ENCODE assay signal across 7 mouse cellular contexts in the genomic region with DNA sequence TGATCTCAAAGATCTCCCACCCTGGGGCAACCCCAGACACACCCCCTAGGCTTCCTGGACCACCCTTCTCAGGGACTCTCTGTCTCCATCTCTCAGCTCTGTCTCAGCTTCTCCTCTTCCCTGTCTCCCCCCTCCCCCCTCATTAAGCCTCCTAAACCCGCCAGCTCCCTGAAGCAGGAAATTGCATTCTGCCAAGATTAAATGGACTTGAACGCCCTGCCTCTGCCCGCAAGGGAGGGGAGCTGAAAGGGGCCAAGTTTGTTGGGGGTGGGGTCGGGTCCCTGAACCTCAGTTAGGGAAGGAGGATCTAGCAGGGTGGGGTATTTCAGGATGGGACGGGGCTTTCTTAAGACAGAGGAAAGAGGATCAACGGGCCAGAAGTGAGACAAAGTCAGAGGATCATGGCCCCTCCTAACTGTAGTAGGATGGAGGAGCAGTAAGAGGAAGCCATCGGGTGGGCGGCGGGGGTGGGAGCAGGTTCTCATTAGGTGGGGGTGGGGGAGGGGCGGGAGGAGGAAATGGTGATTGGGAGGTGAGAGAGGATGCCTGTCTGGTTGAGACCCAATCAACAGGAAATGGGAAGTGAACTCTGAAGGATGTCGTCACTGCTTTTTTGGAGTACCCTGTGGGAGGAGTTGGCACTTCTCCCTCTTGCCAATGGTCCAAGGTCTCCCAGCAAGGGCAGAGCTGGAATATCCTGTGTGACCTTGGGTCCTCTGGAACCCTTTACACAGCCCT. TPM values are rescaled to one million over a fixed set of nuclear protein-coding genes. Genes with fewer than 3 reads are reported as not detected.
DNase-seq lines count a peak whose midpoint lies in the region; ATAC-seq lines count a peak whose summit lies in the region.

No protein-coding gene starts in this region.

- H3K27ac ChIP-seq in embryonic facial prominence, embryonic 15.5 days (replicated peaks), result peak overlapping the region; percentile 82
- peak overlapping the region; percentile 87 for H3K27ac ChIP-seq in hindbrain, embryonic 13.5 days
- H3K27ac ChIP-seq in limb, embryonic 15.5 days, result peak overlapping the region; percentile 75
- H3K27ac ChIP-seq in midbrain, embryonic 15.5 days, result peak overlapping the region; percentile 71

- no peak overlapping the region for H3K9ac ChIP-seq in embryonic facial prominence, embryonic 15.5 days
- H3K9ac ChIP-seq in hindbrain, embryonic 13.5 days, result no peak overlapping the region
- H3K9ac ChIP-seq in limb, embryonic 15.5 days, result no peak overlapping the region
- no peak overlapping the region for H3K9ac ChIP-seq in midbrain, embryonic 15.5 days

- H3K4me3 ChIP-seq in embryonic facial prominence, embryonic 15.5 days (replicated peaks), result no peak overlapping the region
- no peak overlapping the region for H3K4me3 ChIP-seq in hindbrain, embryonic 13.5 days
- peak overlapping the region; percentile 7; the same call in 1 of the 2 replicates for H3K4me3 ChIP-seq in limb, embryonic 15.5 days
- no peak overlapping the region for H3K4me3 ChIP-seq in midbrain, embryonic 15.5 days

- H3K36me3 ChIP-seq in embryonic facial prominence, embryonic 15.5 days, result no peaks in the 10 kb centered on the region
- H3K36me3 ChIP-seq in hindbrain, embryonic 13.5 days, result no peaks in the 10 kb centered on the region
- no peaks in the 10 kb centered on the region for H3K36me3 ChIP-seq in limb, embryonic 15.5 days
- H3K36me3 ChIP-seq in midbrain, embryonic 15.5 days (replicated peaks), result no peaks in the 10 kb centered on the region

- peaks cover 72% of the 10 kb centered on the region for H3K4me1 ChIP-seq in embryonic facial prominence, embryonic 15.5 days
- H3K4me1 ChIP-seq in hindbrain, embryonic 13.5 days (replicated peaks), result peaks cover 55% of the 10 kb centered on the region
- H3K4me1 ChIP-seq in limb, embryonic 15.5 days, result peaks cover 73% of the 10 kb centered on the region
- peaks cover 45% of the 10 kb centered on the region for H3K4me1 ChIP-seq in midbrain, embryonic 15.5 days

- peak; percentile 82 for DNase-seq in adrenal gland, adult 2 months
- no peak for DNase-seq in thymus, adult 18-20 months

- peak overlapping the region; percentile 36 for H3K4me2 ChIP-seq in embryonic facial prominence, embryonic 15.5 days (replicated peaks)
- peak overlapping the region; percentile 37 for H3K4me2 ChIP-seq in hindbrain, embryonic 13.5 days
- H3K4me2 ChIP-seq in limb, embryonic 15.5 days, result peak overlapping the region; percentile 37
- peak overlapping the region; percentile 18 for H3K4me2 ChIP-seq in midbrain, embryonic 15.5 days

- H3K9me3 ChIP-seq in embryonic facial prominence, embryonic 15.5 days (replicated peaks), result no peaks in the 10 kb centered on the region
- H3K9me3 ChIP-seq in hindbrain, embryonic 13.5 days, result no peaks in the 10 kb centered on the region
- H3K9me3 ChIP-seq in limb, embryonic 15.5 days, result no peaks in the 10 kb centered on the region
- H3K9me3 ChIP-seq in midbrain, embryonic 15.5 days, result no peaks in the 10 kb centered on the region

- H3K27me3 ChIP-seq in embryonic facial prominence, embryonic 15.5 days, result no peaks in the 10 kb centered on the region
- peaks cover 5% of the 10 kb centered on the region; the same call in 1 of the 2 replicates for H3K27me3 ChIP-seq in hindbrain, embryonic 13.5 days
- H3K27me3 ChIP-seq in limb, embryonic 15.5 days, result no peaks in the 10 kb centered on the region
- no peaks in the 10 kb centered on the region for H3K27me3 ChIP-seq in midbrain, embryonic 15.5 days (replicated peaks)

- ATAC-seq in embryonic facial prominence, embryonic 15.5 days (ENCODE audit: insufficient number of reproducible peaks, low FRiP score, low TSS enrichment, low read depth), result peak; percentile 61
- peak; percentile 50; the same call in 1 of the 2 replicates for ATAC-seq in hindbrain, embryonic 13.5 days (ENCODE audit: low FRiP score)
- peak; percentile 38; the same call in 1 of the 2 replicates for ATAC-seq in limb, embryonic 15.5 days (ENCODE audit: insufficient number of reproducible peaks, low FRiP score, low TSS enrichment, low read depth)
- ATAC-seq in midbrain, embryonic 15.5 days (replicated peaks), result peak; percentile 28
- no peak for ATAC-seq in erythroblast, adult 5-6 weeks (replicated peaks; ENCODE audit: low FRiP score, poor library complexity, severe bottlenecking)

- WGBS in embryonic facial prominence, embryonic 15.5 days, result under 1% methylated on average over 11 of the region's 11 CpGs
- WGBS in hindbrain, embryonic 13.5 days, result 12% methylated on average over 11 of the region's 11 CpGs
- 4% methylated on average over 11 of the region's 11 CpGs for WGBS in limb, embryonic 15.5 days
- 4% methylated on average over 10 of the region's 11 CpGs for WGBS in midbrain, embryonic 15.5 days

RNA-seq across cellular contexts. Expression of a gene that starts 13.7 kb away (rescaled TPM):
- total RNA-seq in adrenal gland, adult 2 months (2021), result 10 to 100 TPM; 27.2 to 34.8 TPM
- 95.1 and 106 TPM in 2 replicates for polyA plus RNA-seq in adrenal gland, adult 2 months (2012; rRNA removed)
- polyA plus RNA-seq in embryonic facial prominence, embryonic 15.5 days (2015; fragmentation: Nextera tagmentation; extraction: Ambion mirVana), result 40.6 and 44.6 TPM in 2 replicates
- 16.4 and 17.0 TPM in 2 replicates for polyA plus RNA-seq in hindbrain, embryonic 13.5 days (2015; fragmentation: Nextera tagmentation; extraction: Ambion mirVana)
- polyA plus RNA-seq in limb, embryonic 15.5 days (2015; fragmentation: Nextera tagmentation; extraction: Ambion mirVana), result 26.6 and 38.2 TPM in 2 replicates
- polyA plus RNA-seq in midbrain, embryonic 15.5 days (2015; fragmentation: Nextera tagmentation; extraction: Ambion mirVana), result 26.0 and 31.2 TPM in 2 replicates
- total RNA-seq in erythroblast, adult 5-6 weeks (2015; ENCODE audit: low replicate concordance), result not detected in 2 replicates
- not detected in 2 replicates for total RNA-seq in erythroblast, adult 5-6 weeks (2017; ENCODE audit: low replicate concordance)

RNA-seq across cellular contexts. Expression of a gene that starts 44.5 kb away (rescaled TPM):
- under 1 TPM in 1 of 2 experiments, not detected in 1; 0.37 TPM for total RNA-seq in adrenal gland, adult 2 months (2021)
- 0.10 and 0.16 TPM in 2 replicates for polyA plus RNA-seq in adrenal gland, adult 2 months (2012; rRNA removed)
- polyA plus RNA-seq in embryonic facial prominence, embryonic 15.5 days (2015; fragmentation: Nextera tagmentation; extraction: Ambion mirVana), result 1.9 and 3.4 TPM in 2 replicates
- 1.8 TPM in 2 replicates for polyA plus RNA-seq in hindbrain, embryonic 13.5 days (2015; fragmentation: Nextera tagmentation; extraction: Ambion mirVana)
- 2.8 TPM in 2 replicates for polyA plus RNA-seq in limb, embryonic 15.5 days (2015; fragmentation: Nextera tagmentation; extraction: Ambion mirVana)
- 2.1 and 2.2 TPM in 2 replicates for polyA plus RNA-seq in midbrain, embryonic 15.5 days (2015; fragmentation: Nextera tagmentation; extraction: Ambion mirVana)
- total RNA-seq in erythroblast, adult 5-6 weeks (2015; ENCODE audit: low replicate concordance), result not detected in 2 replicates
- total RNA-seq in erythroblast, adult 5-6 weeks (2017; ENCODE audit: low replicate concordance), result not detected in 2 replicates

RNA-seq across cellular contexts. Expression of a gene that starts 46.8 kb away (rescaled TPM):
- total RNA-seq in adrenal gland, adult 2 months (2021), result 100 to 1,000 TPM in 1 of 2 experiments, 10 to 100 TPM in 1; 67.1 to 124 TPM
- 61.7 and 67.8 TPM in 2 replicates for polyA plus RNA-seq in adrenal gland, adult 2 months (2012; rRNA removed)
- polyA plus RNA-seq in embryonic facial prominence, embryonic 15.5 days (2015; fragmentation: Nextera tagmentation; extraction: Ambion mirVana), result 198 and 218 TPM in 2 replicates
- polyA plus RNA-seq in hindbrain, embryonic 13.5 days (2015; fragmentation: Nextera tagmentation; extraction: Ambion mirVana), result 277 and 286 TPM in 2 replicates
- polyA plus RNA-seq in limb, embryonic 15.5 days (2015; fragmentation: Nextera tagmentation; extraction: Ambion mirVana), result 193 and 212 TPM in 2 replicates
- polyA plus RNA-seq in midbrain, embryonic 15.5 days (2015; fragmentation: Nextera tagmentation; extraction: Ambion mirVana), result 280 and 292 TPM in 2 replicates
- 204 and 296 TPM in 2 replicates for total RNA-seq in erythroblast, adult 5-6 weeks (2015; ENCODE audit: low replicate concordance)
- 507 and 635 TPM in 2 replicates for total RNA-seq in erythroblast, adult 5-6 weeks (2017; ENCODE audit: low replicate concordance)

RNA-seq across cellular contexts. Expression of a gene that starts 54.6 kb away (rescaled TPM):
- total RNA-seq in adrenal gland, adult 2 months (2021), result 1 to 10 TPM in 1 of 2 experiments, under 1 TPM in 1; 0.48 to 2.7 TPM
- polyA plus RNA-seq in adrenal gland, adult 2 months (2012; rRNA removed), result 1.7 and 4.1 TPM in 2 replicates
- 3.7 and 4.2 TPM in 2 replicates for polyA plus RNA-seq in embryonic facial prominence, embryonic 15.5 days (2015; fragmentation: Nextera tagmentation; extraction: Ambion mirVana)
- 25.3 and 26.2 TPM in 2 replicates for polyA plus RNA-seq in hindbrain, embryonic 13.5 days (2015; fragmentation: Nextera tagmentation; extraction: Ambion mirVana)
- 5.0 and 5.1 TPM in 2 replicates for polyA plus RNA-seq in limb, embryonic 15.5 days (2015; fragmentation: Nextera tagmentation; extraction: Ambion mirVana)
- 31.8 and 40.4 TPM in 2 replicates for polyA plus RNA-seq in midbrain, embryonic 15.5 days (2015; fragmentation: Nextera tagmentation; extraction: Ambion mirVana)
- total RNA-seq in erythroblast, adult 5-6 weeks (2015; ENCODE audit: low replicate concordance), result not detected in 2 replicates
- not detected in 2 replicates for total RNA-seq in erythroblast, adult 5-6 weeks (2017; ENCODE audit: low replicate concordance)
